Mouse (Mus musculus): ENCODE measurements around the gene Bud23. TPM values are rescaled to one million over a fixed set of nuclear protein-coding genes. Genes with fewer than 3 reads are reported as not detected.
"Not testable (repeated sequence)": the region's sequence is repeated elsewhere in the genome, so short reads cannot be mapped to it uniquely, and the experiment has no call there.

Gene Bud23
- polyA plus RNA-seq, 1 experiment, result 47.5 TPM

DNA sequence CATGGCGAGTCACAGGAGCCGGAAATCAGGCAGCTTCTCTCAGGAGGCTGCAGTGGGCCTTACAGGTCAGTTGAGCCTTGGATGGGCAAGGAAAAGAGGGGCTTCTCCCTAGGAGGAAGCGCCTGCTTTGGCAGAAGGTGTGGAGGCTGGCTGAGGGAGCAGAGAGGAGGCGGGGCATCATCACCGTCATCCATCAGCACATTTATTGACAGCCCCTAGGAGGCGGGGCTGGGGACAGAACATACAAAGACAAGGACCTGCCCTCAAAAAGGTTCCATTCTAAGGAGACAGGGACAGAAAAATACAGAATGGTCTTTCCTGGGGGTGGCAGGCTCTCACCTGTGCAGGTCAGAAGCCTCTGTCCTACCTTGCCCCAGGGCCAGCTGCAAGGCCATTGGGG, 8.0 kb upstream of the Bud23 start:
- Histone ChIP-seq H3K27ac (ENCODE audit: insufficient read depth, low read length) (no peak overlapping the region), H3K4me3 (ENCODE audit: extremely low read depth, insufficient read depth, insufficient read length) (no peak overlapping the region), H3K27me3 (ENCODE audit: control insufficient read depth, insufficient read depth, low read length) (peaks cover 2% of the 10 kb centered on the region; the same call in 1 of the 2 replicates), H3K36me3 (ENCODE audit: control insufficient read depth, insufficient read depth, low read length) (no peaks in the 10 kb centered on the region), H3K4me1 (ENCODE audit: control insufficient read depth, insufficient read depth, insufficient read length) (no peaks in the 10 kb centered on the region; the same call in 1 of the 2 replicates)
- TF ChIP-seq CTCF (IDR thresholded peaks at IDR 0.05; ENCODE audit: extremely low read depth, insufficient read depth, insufficient read length, insufficient replicate concordance), result no peak
- TF ChIP-seq POLR2A (IDR thresholded peaks at IDR 0.05; ENCODE audit: low read depth, low read length), result no peak
- DNase-seq (ENCODE audit: low read depth in 1 of 2, low spot score in 2 of 2), result no peak
- 87% methylated on average over 6 of the region's 6 CpGs for WGBS

DNA sequence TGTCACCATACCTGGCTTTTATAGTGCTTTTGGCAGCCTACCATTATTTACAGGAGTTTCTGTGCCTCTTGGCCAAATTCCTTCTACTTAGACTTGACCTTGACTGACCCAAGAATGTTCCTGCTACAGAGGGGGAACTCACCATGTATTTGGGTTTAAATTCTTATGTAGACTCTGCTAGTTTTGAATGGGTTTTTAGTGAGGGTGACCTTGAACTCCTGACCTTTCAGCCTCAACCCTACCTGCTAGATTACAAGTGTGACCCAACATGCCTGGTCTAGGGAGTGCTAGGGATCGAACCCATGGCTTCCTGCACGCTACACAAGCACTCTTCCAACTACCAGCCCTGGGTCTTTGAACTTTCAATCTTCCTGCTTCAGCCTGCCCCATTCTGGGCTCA, 7.3 kb upstream of the Bud23 start:
- Histone ChIP-seq H3K4me1 (ENCODE audit: control insufficient read depth, insufficient read depth, insufficient read length) (no peaks in the 10 kb centered on the region), H3K27ac (ENCODE audit: insufficient read depth, low read length) (no peak overlapping the region), H3K27me3 (ENCODE audit: control insufficient read depth, insufficient read depth, low read length) (no peaks in the 10 kb centered on the region), H3K4me3 (ENCODE audit: extremely low read depth, insufficient read depth, insufficient read length) (no peak overlapping the region), H3K36me3 (ENCODE audit: control insufficient read depth, insufficient read depth, low read length) (no peaks in the 10 kb centered on the region)
- TF ChIP-seq CTCF (IDR thresholded peaks at IDR 0.05; ENCODE audit: extremely low read depth, insufficient read depth, insufficient read length, insufficient replicate concordance) (no peak), POLR2A (IDR thresholded peaks at IDR 0.05; ENCODE audit: low read depth, low read length) (no peak)
- WGBS, result 93% methylated on average over 2 of the region's 2 CpGs
- DNase-seq (ENCODE audit: low read depth in 1 of 2, low spot score in 2 of 2), result no peak

DNA sequence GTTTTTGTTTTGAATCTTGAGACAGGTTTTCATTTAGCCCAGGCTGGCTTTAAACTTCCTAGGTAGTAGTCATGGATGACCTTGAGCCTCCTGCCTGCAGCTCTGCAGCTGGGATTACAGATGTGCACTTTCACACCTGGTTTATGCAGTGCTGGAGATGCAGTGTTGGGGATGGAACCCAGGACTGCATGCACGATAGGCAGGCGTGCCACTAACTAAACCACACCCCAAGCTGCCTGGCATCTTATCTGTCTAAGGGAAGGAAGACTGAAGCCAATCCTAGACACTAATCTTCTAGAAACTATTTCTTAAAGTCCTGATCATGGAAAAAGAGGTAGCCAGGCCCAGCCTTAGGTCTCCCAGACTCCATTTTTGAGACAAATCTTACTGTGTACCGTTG, 5.7 kb upstream of the Bud23 start:
- no peak overlapping the region for H3K27ac ChIP-seq (ENCODE audit: insufficient read depth, low read length)
- H3K27me3 ChIP-seq (ENCODE audit: control insufficient read depth, insufficient read depth, low read length), result no peaks in the 10 kb centered on the region
- H3K4me3 ChIP-seq (ENCODE audit: extremely low read depth, insufficient read depth, insufficient read length), result no peak overlapping the region
- no peak for DNase-seq (ENCODE audit: low read depth in 1 of 2, low spot score in 2 of 2)
- H3K4me1 ChIP-seq (ENCODE audit: control insufficient read depth, insufficient read depth, insufficient read length), result no peaks in the 10 kb centered on the region; the same call in 1 of the 2 replicates
- 87% methylated on average over 3 of the region's 3 CpGs for WGBS
- no peak for TF ChIP-seq POLR2A (IDR thresholded peaks at IDR 0.05; ENCODE audit: low read depth, low read length)
- no peak for TF ChIP-seq CTCF (IDR thresholded peaks at IDR 0.05; ENCODE audit: extremely low read depth, insufficient read depth, insufficient read length, insufficient replicate concordance)
- H3K36me3 ChIP-seq (ENCODE audit: control insufficient read depth, insufficient read depth, low read length), result no peaks in the 10 kb centered on the region

DNA sequence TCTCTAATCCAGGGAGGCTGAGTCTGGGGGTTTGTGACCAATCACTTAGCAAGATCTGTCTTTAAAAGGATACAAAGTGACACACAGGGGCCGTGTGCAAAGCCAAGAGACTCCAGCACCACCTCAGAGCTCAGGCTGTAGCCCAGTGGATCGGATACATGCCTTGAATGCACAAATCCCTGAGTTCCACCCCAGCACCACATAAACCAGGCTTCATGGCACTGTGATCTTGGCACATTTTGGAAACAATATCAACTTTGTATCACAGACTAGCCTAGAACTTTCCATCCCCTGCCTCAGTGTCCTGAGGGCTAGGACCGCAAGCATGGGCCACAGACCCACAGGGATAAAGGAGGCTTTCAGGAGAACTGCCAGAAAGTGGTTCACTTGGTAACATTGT, 1.2 kb upstream of the Bud23 start:
- H3K27me3 ChIP-seq (ENCODE audit: control insufficient read depth, insufficient read depth, low read length), result no peaks in the 10 kb centered on the region
- TF ChIP-seq POLR2A (IDR thresholded peaks at IDR 0.05; ENCODE audit: low read depth, low read length) (no peak), CTCF (IDR thresholded peaks at IDR 0.05; ENCODE audit: extremely low read depth, insufficient read depth, insufficient read length, insufficient replicate concordance) (no peak)
- WGBS, result 95% methylated on average over 3 of the region's 3 CpGs
- no peaks in the 10 kb centered on the region for H3K36me3 ChIP-seq (ENCODE audit: control insufficient read depth, insufficient read depth, low read length)
- no peak overlapping the region for H3K4me3 ChIP-seq (ENCODE audit: extremely low read depth, insufficient read depth, insufficient read length)
- no peaks in the 10 kb centered on the region; the same call in 1 of the 2 replicates for H3K4me1 ChIP-seq (ENCODE audit: control insufficient read depth, insufficient read depth, insufficient read length)
- DNase-seq (ENCODE audit: low read depth in 1 of 2, low spot score in 2 of 2), result no peak
- no peak overlapping the region for H3K27ac ChIP-seq (ENCODE audit: insufficient read depth, low read length)

DNA sequence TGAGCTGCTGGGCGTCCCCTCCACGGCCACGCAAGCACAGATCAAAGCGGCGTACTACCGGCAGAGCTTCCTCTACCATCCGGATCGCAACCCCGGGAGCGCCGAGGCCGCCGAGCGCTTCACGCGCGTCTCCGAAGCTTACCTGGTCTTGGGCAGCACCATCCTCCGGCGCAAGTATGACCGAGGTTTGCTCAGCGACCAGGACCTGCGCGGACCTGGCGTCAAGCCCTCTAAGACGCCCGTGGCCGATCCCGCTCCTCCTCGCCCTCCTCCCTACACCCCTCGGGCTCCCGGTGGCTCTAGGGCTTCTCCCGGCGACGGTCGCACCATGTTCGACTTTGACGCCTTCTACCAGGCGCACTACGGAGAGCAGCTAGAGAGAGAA, 385 bp downstream of the Bud23 start:
- peaks cover 7% of the 10 kb centered on the region for H3K36me3 ChIP-seq (ENCODE audit: control insufficient read depth, insufficient read depth, low read length)
- H3K4me3 ChIP-seq (ENCODE audit: extremely low read depth, insufficient read depth, insufficient read length), result peak overlapping the region; percentile 81
- H3K27me3 ChIP-seq (ENCODE audit: control insufficient read depth, insufficient read depth, low read length), result no peaks in the 10 kb centered on the region
- 1% methylated on average over 40 of the region's 40 CpGs for WGBS
- no peaks in the 10 kb centered on the region; the same call in 1 of the 2 replicates for H3K4me1 ChIP-seq (ENCODE audit: control insufficient read depth, insufficient read depth, insufficient read length)
- peak overlapping the region; percentile 67 for H3K27ac ChIP-seq (ENCODE audit: insufficient read depth, low read length)
- no peak for TF ChIP-seq CTCF (IDR thresholded peaks at IDR 0.05; ENCODE audit: extremely low read depth, insufficient read depth, insufficient read length, insufficient replicate concordance)
- TF ChIP-seq POLR2A (IDR thresholded peaks at IDR 0.05; ENCODE audit: low read depth, low read length), result no peak
- DNase-seq (ENCODE audit: low read depth in 1 of 2, low spot score in 2 of 2), result no peak

DNA sequence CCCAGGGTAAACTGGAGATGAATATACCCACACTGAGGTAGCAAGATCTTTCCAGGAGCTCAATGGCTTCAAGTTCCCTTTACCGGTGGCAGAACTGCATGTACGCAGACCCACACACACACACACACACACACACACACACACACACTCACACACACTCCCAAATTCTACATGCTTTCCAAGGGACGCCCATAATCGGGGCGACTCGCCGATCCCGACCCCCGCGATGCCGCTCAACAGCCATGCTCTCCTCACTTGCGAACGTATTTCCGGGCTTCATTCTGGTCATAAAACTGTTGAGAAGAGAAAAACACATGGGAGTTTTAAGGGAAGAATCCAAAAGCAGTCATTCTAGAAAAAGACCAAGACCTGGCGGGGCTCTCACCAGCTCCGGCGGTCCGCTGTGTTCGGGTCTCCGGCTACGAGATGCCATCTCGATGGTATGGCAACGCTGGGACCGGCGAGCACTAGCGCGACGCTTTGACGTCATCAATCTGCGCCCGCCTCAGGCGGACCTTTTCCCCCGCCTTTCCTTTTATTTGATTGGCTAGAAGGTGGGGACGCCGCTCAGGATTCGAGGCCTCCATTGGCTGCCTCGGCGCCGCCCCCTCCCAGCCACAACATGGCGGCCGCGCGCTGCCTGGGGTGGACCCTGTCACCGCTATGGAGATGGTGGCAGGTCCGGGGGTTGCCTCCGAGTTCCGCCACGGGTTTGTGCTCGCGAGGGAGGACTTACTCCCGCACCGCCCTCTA, 954 bp downstream of the Bud23 start, which contains the start of gene Dnajc30:
TSS of gene Dnajc30 (plus strand) at position 574 of the 753 bp plus-strand sequence.
- TF ChIP-seq POLR2A (IDR thresholded peaks at IDR 0.05; ENCODE audit: low read depth, low read length) (peak; percentile 60; the same call in 1 of the 2 replicates), CTCF (IDR thresholded peaks at IDR 0.05; ENCODE audit: extremely low read depth, insufficient read depth, insufficient read length, insufficient replicate concordance) (no peak)
- peak within 1 kb of the TSS; percentile 67 for H3K27ac ChIP-seq (ENCODE audit: insufficient read depth, low read length)
- under 1% methylated on average over 51 of the region's 52 CpGs for WGBS

DNA sequence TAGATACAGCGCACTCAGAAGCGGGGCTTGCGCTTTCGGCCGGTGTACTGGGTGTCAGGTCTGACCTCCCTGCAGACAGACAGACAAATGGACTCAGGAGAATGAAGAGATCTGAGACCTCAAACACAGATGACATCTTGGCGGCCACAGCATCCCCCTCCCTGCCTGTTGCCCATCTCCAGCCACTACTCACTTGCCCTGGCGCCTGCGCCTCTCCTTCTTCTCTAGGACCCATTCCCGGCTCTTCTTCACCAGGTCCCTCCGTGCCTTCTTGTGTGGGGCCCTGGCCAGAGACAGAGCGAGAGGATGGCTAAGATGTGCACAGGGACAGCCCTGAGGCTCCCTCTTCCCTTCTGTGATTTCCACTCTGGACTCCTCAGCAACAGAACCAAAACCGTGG, 11.4 kb downstream of the Bud23 start:
- Histone ChIP-seq H3K36me3 (ENCODE audit: control insufficient read depth, insufficient read depth, low read length) (peaks cover 17% of the 10 kb centered on the region), H3K4me3 (ENCODE audit: extremely low read depth, insufficient read depth, insufficient read length) (no peak overlapping the region), H3K27ac (ENCODE audit: insufficient read depth, low read length) (no peak overlapping the region), H3K4me1 (ENCODE audit: control insufficient read depth, insufficient read depth, insufficient read length) (no peaks in the 10 kb centered on the region), H3K27me3 (ENCODE audit: control insufficient read depth, insufficient read depth, low read length) (no peaks in the 10 kb centered on the region)
- 93% methylated on average over 12 of the region's 12 CpGs for WGBS
- DNase-seq (ENCODE audit: low read depth in 1 of 2, low spot score in 2 of 2), result no peak
- TF ChIP-seq POLR2A (IDR thresholded peaks at IDR 0.05; ENCODE audit: low read depth, low read length) (no peak), CTCF (IDR thresholded peaks at IDR 0.05; ENCODE audit: extremely low read depth, insufficient read depth, insufficient read length, insufficient replicate concordance) (no peak)

More for the DNA sequence above, 954 bp downstream of the Bud23 start, which contains the start of gene Dnajc30:
- Histone ChIP-seq H3K4me3 (ENCODE audit: extremely low read depth, insufficient read depth, insufficient read length) (peak within 1 kb of the TSS; percentile 81), H3K36me3 (ENCODE audit: control insufficient read depth, insufficient read depth, low read length) (peaks cover 12% of the 10 kb centered on the region), H3K27me3 (ENCODE audit: control insufficient read depth, insufficient read depth, low read length) (no peaks in the 10 kb centered on the region), H3K4me1 (ENCODE audit: control insufficient read depth, insufficient read depth, insufficient read length) (no peaks in the 10 kb centered on the region; the same call in 1 of the 2 replicates)
- peak; percentile 92 to 94 for DNase-seq (ENCODE audit: low read depth in 1 of 2, low spot score in 2 of 2)

DNA sequence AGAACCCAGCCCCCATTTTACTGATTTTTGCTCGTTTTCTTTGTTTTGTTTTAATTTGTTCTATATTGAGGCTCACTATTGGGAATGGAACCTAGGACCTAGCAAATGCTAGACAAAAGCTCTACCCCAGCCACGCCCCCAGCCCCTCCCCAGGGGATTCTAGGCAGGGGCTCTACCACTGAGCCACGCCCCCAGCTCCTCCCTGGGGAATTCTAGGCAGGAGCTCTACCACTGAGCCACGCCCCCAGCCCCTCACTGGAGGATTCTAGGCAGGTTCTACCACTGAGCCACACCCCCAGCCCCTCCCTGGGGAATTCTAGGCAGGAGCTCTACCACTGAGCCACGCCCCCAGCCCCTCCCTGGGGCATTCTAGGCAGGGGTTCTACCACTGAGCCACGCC, 15.5 kb downstream of the Bud23 start:
- not testable (repeated sequence) for H3K36me3 ChIP-seq (ENCODE audit: control insufficient read depth, insufficient read depth, low read length); H3K4me3 ChIP-seq (ENCODE audit: extremely low read depth, insufficient read depth, insufficient read length); H3K27ac ChIP-seq (ENCODE audit: insufficient read depth, low read length); H3K27me3 ChIP-seq (ENCODE audit: control insufficient read depth, insufficient read depth, low read length); H3K4me1 ChIP-seq (ENCODE audit: control insufficient read depth, insufficient read depth, insufficient read length); DNase-seq (ENCODE audit: low read depth in 1 of 2, low spot score in 2 of 2)
- WGBS, result 87% methylated on average over 5 of the region's 6 CpGs
